Mouse (Mus musculus): ENCODE measurements around the gene Snx4.

GRCm38 (mm10) chr16:33242046-33242445 lies 9.2 kb upstream of the Snx4 start:
- TF ChIP-seq CTCF (IDR thresholded peaks at IDR 0.05; ENCODE audit: low read depth, low read length) (no peak), POLR2A (IDR thresholded peaks at IDR 0.05; ENCODE audit: borderline replicate concordance, low read depth, low read length) (no peak)

Measured in bone marrow macrophage, adult 2 months (primary cell).